In genomic region chr13:58560497-58561138, GRCm38 (mm10) we compare ENCODE assay signal across 11 mouse cellular contexts. TPM values are rescaled to one million over a fixed set of nuclear protein-coding genes. Genes with fewer than 3 reads are reported as not detected.
DNase-seq lines count a peak whose midpoint lies in the region; ATAC-seq and TF ChIP-seq lines count a peak whose summit lies in the region.
"Had no signal": no experiment of that assay in that cellular context is flagged by ENCODE, and none has a peak within 500 bp of the region (broad histone marks: within the 10 kb centered on the region; RNA-seq: fewer than 3 reads in every experiment).

No protein-coding gene starts in this region.

- no peak overlapping the region for H3K27ac ChIP-seq in lung, embryonic 14.5 days (ENCODE audit: low read depth)
- no peak overlapping the region for H3K27ac ChIP-seq in lung, embryonic 15.5 days
- no peak overlapping the region for H3K27ac ChIP-seq in intestine, postnatal 0 days (ENCODE audit: low read depth, low read length)
- H3K27ac ChIP-seq: limb, embryonic 13.5 days had no signal

- H3K27me3 ChIP-seq in lung, embryonic 14.5 days (ENCODE audit: insufficient read depth, low read length): no peaks in the 10 kb centered on the region
- no peaks in the 10 kb centered on the region for H3K27me3 ChIP-seq in lung, embryonic 15.5 days
- H3K27me3 ChIP-seq in intestine, postnatal 0 days (replicated peaks; ENCODE audit: control insufficient read depth, insufficient read depth, low read length): no peaks in the 10 kb centered on the region
- H3K27me3 ChIP-seq: CH12.LX; limb, embryonic 13.5 days had no signal

- H3K4me1 ChIP-seq in lung, embryonic 14.5 days (ENCODE audit: insufficient read depth): no peaks in the 10 kb centered on the region
- no peaks in the 10 kb centered on the region for H3K4me1 ChIP-seq in lung, adult 2 months (ENCODE audit: control insufficient read depth, insufficient read depth, low read length)
- H3K4me1 ChIP-seq in lung, embryonic 15.5 days: no peaks in the 10 kb centered on the region
- H3K4me1 ChIP-seq in intestine, postnatal 0 days (replicated peaks; ENCODE audit: control insufficient read depth, insufficient read depth, low read length): no peaks in the 10 kb centered on the region

- H3K9ac ChIP-seq in lung, embryonic 14.5 days: no peak overlapping the region
- H3K9ac ChIP-seq in lung, embryonic 15.5 days: no peak overlapping the region
- no peak overlapping the region for H3K9ac ChIP-seq in intestine, postnatal 0 days (ENCODE audit: low read depth, low read length)
- H3K9ac ChIP-seq: limb, embryonic 13.5 days had no signal

- no peak overlapping the region for H3K4me3 ChIP-seq in lung, embryonic 14.5 days (ENCODE audit: low read depth, low read length)
- no peak overlapping the region for H3K4me3 ChIP-seq in lung, adult 2 months (replicated peaks; ENCODE audit: extremely low read depth, low read depth, low read length)
- no peak overlapping the region for H3K4me3 ChIP-seq in lung, embryonic 15.5 days
- H3K4me3 ChIP-seq in intestine, postnatal 0 days (ENCODE audit: low read depth, low read length): no peak overlapping the region
- H3K4me3 ChIP-seq: limb, embryonic 13.5 days had no signal

- TF ChIP-seq CTCF in lung, embryonic 14.5 days (IDR thresholded peaks at IDR 0.05; ENCODE audit: low read depth): no peak
- TF ChIP-seq CTCF in lung, adult 2 months (IDR thresholded peaks at IDR 0.05; ENCODE audit: insufficient read depth, low read length): no peak
- TF ChIP-seq CTCF in intestine, postnatal 0 days (IDR thresholded peaks at IDR 0.05; ENCODE audit: low read depth): no peak

- no peaks in the 10 kb centered on the region for H3K36me3 ChIP-seq in lung, embryonic 14.5 days (ENCODE audit: insufficient read depth)
- no peaks in the 10 kb centered on the region for H3K36me3 ChIP-seq in lung, embryonic 15.5 days
- no peaks in the 10 kb centered on the region for H3K36me3 ChIP-seq in intestine, postnatal 0 days (ENCODE audit: control insufficient read depth, insufficient read depth)
- H3K36me3 ChIP-seq: limb, embryonic 13.5 days had no signal

- no peak overlapping the region for H3K4me2 ChIP-seq in lung, embryonic 14.5 days
- no peak overlapping the region for H3K4me2 ChIP-seq in lung, embryonic 15.5 days
- no peak overlapping the region for H3K4me2 ChIP-seq in intestine, postnatal 0 days (replicated peaks; ENCODE audit: low read depth)
- H3K4me2 ChIP-seq: limb, embryonic 13.5 days had no signal

- no peak for TF ChIP-seq POLR2A in lung, adult 2 months (IDR thresholded peaks at IDR 0.05; ENCODE audit: borderline replicate concordance, extremely low read depth, low read depth, low read length)

- ATAC-seq in lung, embryonic 14.5 days (ENCODE audit: insufficient read depth): no peak; the same call in 1 of the 2 replicates
- peak; percentile 57; the same call in 1 of the 2 replicates for ATAC-seq in lung, embryonic 15.5 days (ENCODE audit: borderline replicate concordance, extremely low read depth, low FRiP score, low TSS enrichment)
- ATAC-seq in intestine, postnatal 0 days: no peak

- WGBS in lung, embryonic 14.5 days: 59% methylated on average over 15 of the region's 15 CpGs
- WGBS in lung, adult 2 months: 57% methylated on average over 15 of the region's 15 CpGs
- 51% methylated on average over 15 of the region's 15 CpGs for WGBS in lung, embryonic 15.5 days
- 69% methylated on average over 15 of the region's 15 CpGs for WGBS in intestine, postnatal 0 days

- peak; percentile 68 for DNase-seq in lung, embryonic 14.5 days
- no peak for DNase-seq in lung, adult 2 months
- peak; percentile 43 to 65 for DNase-seq in frontal cortex, postnatal 14 days (ENCODE audit: low spot score in 2 of 2)
- DNase-seq in right cerebral cortex, postnatal 36 days (ENCODE audit: low spot score in 2 of 2): peak; percentile 53 to 69
- DNase-seq in adrenal gland, postnatal 4 days (ENCODE audit: low spot score in 2 of 2): no peak
- no peak for DNase-seq in T-cell, adult 2 months (ENCODE audit: low spot score)

- H3K9me3 ChIP-seq in lung, embryonic 14.5 days (ENCODE audit: low read depth, low read length): no peaks in the 10 kb centered on the region
- H3K9me3 ChIP-seq in lung, embryonic 15.5 days: no peaks in the 10 kb centered on the region
- H3K9me3 ChIP-seq in intestine, postnatal 0 days (ENCODE audit: control insufficient read depth): no peaks in the 10 kb centered on the region
- H3K9me3 ChIP-seq: limb, embryonic 13.5 days had no signal

RNA-seq across cellular contexts. Expression of gene Slc28a3, which starts 50.1 kb away (rescaled TPM):
- 0.08 TPM in 1 of 2 replicates, not detected in the other for polyA plus RNA-seq in lung, embryonic 14.5 days (2014; fragmentation: Nextera tagmentation; extraction: Ambion mirVana)
- 0.26 and 2.0 TPM in 2 replicates for polyA plus RNA-seq in lung, adult 2 months (2012; rRNA removed)
- polyA plus RNA-seq in lung, embryonic 15.5 days (2015; fragmentation: Nextera tagmentation; extraction: Ambion mirVana): not detected in 2 replicates
- 0.09 TPM in 1 of 2 replicates, not detected in the other for polyA plus RNA-seq in intestine, postnatal 0 days (2015; fragmentation: Nextera tagmentation; extraction: Ambion mirVana)
- total RNA-seq in adrenal gland, postnatal 4 days (2021): under 1 TPM in 1 of 2 experiments, not detected in 1; 0.67 TPM
- total RNA-seq: CH12.LX; granulocyte monocyte progenitor cell, adult 5-6 weeks had no signal

Comparison
In these comparisons a context has a peak if more than half of its experiments do, and no peak if none do; other contexts are left out.
1. DNase-seq: peak in lung, embryonic 14.5 days (single experiment), frontal cortex, postnatal 14 days (2 of 2) and right cerebral cortex, postnatal 36 days (2 of 2); none in lung, adult 2 months (single experiment), adrenal gland, postnatal 4 days (0 of 2) and T-cell, adult 2 months (single experiment).